Mouse (Mus musculus) lung, postnatal 0 days (tissue): ENCODE measurements around the gene P4ha3.

Source experiments
- CTCF ChIP-seq: IDR thresholded peaks from 2 replicates; pipeline ENCODE4 v1.5.1; 2016; ENCODE audit warnings: antibody characterized with exemption, mild to moderate bottlenecking
- EP300 ChIP-seq: IDR thresholded peaks from 2 replicates; pipeline ENCODE4 v1.6.1; 2016; ENCODE audit warnings: antibody characterized with exemption, mild to moderate bottlenecking, control low read depth

GRCm38 (mm10) chr7:100293546-100293945 is 8.2 kb downstream of the P4ha3 start:
- TF ChIP-seq CTCF, result no peak
- TF ChIP-seq EP300, result no peak
